Mouse (Mus musculus): ENCODE measurements around the gene Tmem108.

- no peak for TF ChIP-seq CTCF (IDR thresholded peaks at IDR 0.05; ENCODE audit: low read depth)
- no peak for TF ChIP-seq EP300 (IDR thresholded peaks at IDR 0.05; ENCODE audit: low read depth)
These were observed 71.9 kb downstream of the Tmem108 start for GRCm38 (mm10) chr9:103689697-103690096.

Data from liver, postnatal 0 days (tissue).